Mouse (Mus musculus): ENCODE measurements around the gene Ctu2. TPM values are rescaled to one million over a fixed set of nuclear protein-coding genes. Genes with fewer than 3 reads are reported as not detected.

The Ctu2 gene
- polyA plus RNA-seq, 1 experiment from 2014 or later: 39.0 TPM

- ATAC-seq (replicated peaks; ENCODE audit: insufficient number of reproducible peaks, low FRiP score, low TSS enrichment): no peak
- H3K36me3 ChIP-seq (ENCODE audit: control insufficient read depth, insufficient read depth, low read length): peaks cover 16% of the 10 kb centered on the region
- H3K9ac ChIP-seq (ENCODE audit: low read depth, low read length): no peak overlapping the region
- no peak overlapping the region; the same call in 1 of the 2 replicates for H3K27ac ChIP-seq (ENCODE audit: low read depth, low read length)
- peaks cover 32% of the 10 kb centered on the region for H3K4me1 ChIP-seq (ENCODE audit: control insufficient read depth, insufficient read depth, low read length)
- no peak overlapping the region for H3K4me3 ChIP-seq (ENCODE audit: low read depth, low read length)
- WGBS (ENCODE audit: insufficient replicate concordance): 54% methylated on average over 7 of the region's 7 CpGs
- H3K27me3 ChIP-seq (ENCODE audit: control insufficient read depth, insufficient read depth, low read length): peaks cover 16% of the 10 kb centered on the region
- H3K4me2 ChIP-seq: no peak overlapping the region
- H3K9me3 ChIP-seq (replicated peaks; ENCODE audit: control insufficient read depth, low read length): no peaks in the 10 kb centered on the region
Observed at GRCm38 (mm10) chr8:122464985-122465384, 11.0 kb upstream of the Ctu2 start.

- peaks cover 14% of the 10 kb centered on the region for H3K4me1 ChIP-seq (ENCODE audit: control insufficient read depth, insufficient read depth, low read length)
- no peak for ATAC-seq (replicated peaks; ENCODE audit: insufficient number of reproducible peaks, low FRiP score, low TSS enrichment)
- H3K27me3 ChIP-seq (ENCODE audit: control insufficient read depth, insufficient read depth, low read length): no peaks in the 10 kb centered on the region
- no peaks in the 10 kb centered on the region for H3K9me3 ChIP-seq (replicated peaks; ENCODE audit: control insufficient read depth, low read length)
- H3K9ac ChIP-seq (ENCODE audit: low read depth, low read length): no peak overlapping the region
- H3K27ac ChIP-seq (ENCODE audit: low read depth, low read length): no peak overlapping the region
- no peak overlapping the region for H3K4me3 ChIP-seq (ENCODE audit: low read depth, low read length)
- peaks cover 16% of the 10 kb centered on the region for H3K36me3 ChIP-seq (ENCODE audit: control insufficient read depth, insufficient read depth, low read length)
- WGBS (ENCODE audit: insufficient replicate concordance): 88% methylated on average over 13 of the region's 13 CpGs
- H3K4me2 ChIP-seq: no peak overlapping the region
Observed at GRCm38 (mm10) chr8:122467816-122468215, 8.1 kb upstream of the Ctu2 start.

- 70% methylated on average over 6 of the region's 6 CpGs for WGBS (ENCODE audit: insufficient replicate concordance)
- no peak overlapping the region for H3K27ac ChIP-seq (ENCODE audit: low read depth, low read length)
- no peak overlapping the region for H3K4me3 ChIP-seq (ENCODE audit: low read depth, low read length)
- H3K36me3 ChIP-seq (ENCODE audit: control insufficient read depth, insufficient read depth, low read length): peaks cover 19% of the 10 kb centered on the region
- H3K4me2 ChIP-seq: no peak overlapping the region
- H3K27me3 ChIP-seq (ENCODE audit: control insufficient read depth, insufficient read depth, low read length): no peaks in the 10 kb centered on the region
- H3K9me3 ChIP-seq (replicated peaks; ENCODE audit: control insufficient read depth, low read length): no peaks in the 10 kb centered on the region
- H3K9ac ChIP-seq (ENCODE audit: low read depth, low read length): no peak overlapping the region
- no peak for ATAC-seq (replicated peaks; ENCODE audit: insufficient number of reproducible peaks, low FRiP score, low TSS enrichment)
- no peaks in the 10 kb centered on the region; the same call in 1 of the 2 replicates for H3K4me1 ChIP-seq (ENCODE audit: control insufficient read depth, insufficient read depth, low read length)
Observed at GRCm38 (mm10) chr8:122469407-122469806, 6.5 kb upstream of the Ctu2 start.

- H3K9ac ChIP-seq (ENCODE audit: low read depth, low read length): no peak overlapping the region
- 89% methylated on average over 10 of the region's 10 CpGs for WGBS (ENCODE audit: insufficient replicate concordance)
- H3K27ac ChIP-seq (ENCODE audit: low read depth, low read length): no peak overlapping the region
- no peak for ATAC-seq (replicated peaks; ENCODE audit: insufficient number of reproducible peaks, low FRiP score, low TSS enrichment)
- H3K36me3 ChIP-seq (ENCODE audit: control insufficient read depth, insufficient read depth, low read length): peaks cover 19% of the 10 kb centered on the region
- peaks cover 3% of the 10 kb centered on the region for H3K4me1 ChIP-seq (ENCODE audit: control insufficient read depth, insufficient read depth, low read length)
- no peaks in the 10 kb centered on the region for H3K27me3 ChIP-seq (ENCODE audit: control insufficient read depth, insufficient read depth, low read length)
- no peaks in the 10 kb centered on the region for H3K9me3 ChIP-seq (replicated peaks; ENCODE audit: control insufficient read depth, low read length)
- H3K4me3 ChIP-seq (ENCODE audit: low read depth, low read length): no peak overlapping the region
- H3K4me2 ChIP-seq: no peak overlapping the region
Observed at GRCm38 (mm10) chr8:122469965-122470364, 6.0 kb upstream of the Ctu2 start.

- Histone ChIP-seq H3K27me3 (ENCODE audit: control insufficient read depth, insufficient read depth, low read length) (no peaks in the 10 kb centered on the region), H3K36me3 (ENCODE audit: control insufficient read depth, insufficient read depth, low read length) (peaks cover 19% of the 10 kb centered on the region), H3K9me3 (replicated peaks; ENCODE audit: control insufficient read depth, low read length) (no peaks in the 10 kb centered on the region), H3K4me2 (no peak overlapping the region), H3K27ac (ENCODE audit: low read depth, low read length) (no peak overlapping the region), H3K4me1 (ENCODE audit: control insufficient read depth, insufficient read depth, low read length) (peaks cover 5% of the 10 kb centered on the region), H3K4me3 (ENCODE audit: low read depth, low read length) (no peak overlapping the region), H3K9ac (ENCODE audit: low read depth, low read length) (no peak overlapping the region)
- WGBS (ENCODE audit: insufficient replicate concordance): 74% methylated on average over 5 of the region's 5 CpGs
- no peak for ATAC-seq (replicated peaks; ENCODE audit: insufficient number of reproducible peaks, low FRiP score, low TSS enrichment)
Observed at GRCm38 (mm10) chr8:122470691-122471090, 5.3 kb upstream of the Ctu2 start.

GRCm38 (mm10) chr8:122473911-122474421, 2.0 kb upstream of the Ctu2 start:
- Histone ChIP-seq H3K4me3 (ENCODE audit: low read depth, low read length) (no peak overlapping the region), H3K36me3 (ENCODE audit: control insufficient read depth, insufficient read depth, low read length) (peaks cover 6% of the 10 kb centered on the region)
- 85% methylated on average over 8 of the region's 8 CpGs for WGBS (ENCODE audit: insufficient replicate concordance)

GRCm38 (mm10) chr8:122474951-122475560, 887 bp upstream of the Ctu2 start:
- peak overlapping the region; percentile 93 for H3K9ac ChIP-seq (ENCODE audit: low read depth, low read length)
- H3K4me2 ChIP-seq: peak overlapping the region; percentile 95
- peaks cover 6% of the 10 kb centered on the region; the same call in 1 of the 2 replicates for H3K36me3 ChIP-seq (ENCODE audit: control insufficient read depth, insufficient read depth, low read length)
- peaks cover 12% of the 10 kb centered on the region for H3K4me1 ChIP-seq (ENCODE audit: control insufficient read depth, insufficient read depth, low read length)
- H3K9me3 ChIP-seq (replicated peaks; ENCODE audit: control insufficient read depth, low read length): no peaks in the 10 kb centered on the region
- peak overlapping the region; percentile 84 for H3K27ac ChIP-seq (ENCODE audit: low read depth, low read length)
- WGBS (ENCODE audit: insufficient replicate concordance): 7% methylated on average over 16 of the region's 16 CpGs
- no peak; the same call in 1 of the 2 replicates for ATAC-seq (replicated peaks; ENCODE audit: insufficient number of reproducible peaks, low FRiP score, low TSS enrichment)
- no peaks in the 10 kb centered on the region for H3K27me3 ChIP-seq (ENCODE audit: control insufficient read depth, insufficient read depth, low read length)
- peak overlapping the region; percentile 100 for H3K4me3 ChIP-seq (ENCODE audit: low read depth, low read length)

More at GRCm38 (mm10) chr8:122473911-122474421, 2.0 kb upstream of the Ctu2 start:
- Histone ChIP-seq H3K4me1 (ENCODE audit: control insufficient read depth, insufficient read depth, low read length) (peaks cover 12% of the 10 kb centered on the region), H3K4me2 (no peak overlapping the region), H3K27me3 (ENCODE audit: control insufficient read depth, insufficient read depth, low read length) (no peaks in the 10 kb centered on the region), H3K9me3 (replicated peaks; ENCODE audit: control insufficient read depth, low read length) (no peaks in the 10 kb centered on the region), H3K27ac (ENCODE audit: low read depth, low read length) (no peak overlapping the region), H3K9ac (ENCODE audit: low read depth, low read length) (no peak overlapping the region)
- no peak for ATAC-seq (replicated peaks; ENCODE audit: insufficient number of reproducible peaks, low FRiP score, low TSS enrichment)

- H3K4me3 ChIP-seq (ENCODE audit: low read depth, low read length): no peak overlapping the region
- no peak overlapping the region for H3K27ac ChIP-seq (ENCODE audit: low read depth, low read length)
- ATAC-seq (replicated peaks; ENCODE audit: insufficient number of reproducible peaks, low FRiP score, low TSS enrichment): no peak
- no peak overlapping the region for H3K9ac ChIP-seq (ENCODE audit: low read depth, low read length)
- WGBS (ENCODE audit: insufficient replicate concordance): 98% methylated on average over 8 of the region's 8 CpGs
- H3K27me3 ChIP-seq (ENCODE audit: control insufficient read depth, insufficient read depth, low read length): no peaks in the 10 kb centered on the region
- no peaks in the 10 kb centered on the region for H3K9me3 ChIP-seq (replicated peaks; ENCODE audit: control insufficient read depth, low read length)
- H3K4me1 ChIP-seq (ENCODE audit: control insufficient read depth, insufficient read depth, low read length): no peaks in the 10 kb centered on the region
- no peak overlapping the region for H3K4me2 ChIP-seq
- peaks cover 62% of the 10 kb centered on the region for H3K36me3 ChIP-seq (ENCODE audit: control insufficient read depth, insufficient read depth, low read length)
Observed at GRCm38 (mm10) chr8:122482448-122482847, 6.5 kb downstream of the Ctu2 start.

- H3K4me3 ChIP-seq (ENCODE audit: low read depth, low read length): no peak overlapping the region
- WGBS (ENCODE audit: insufficient replicate concordance): 95% methylated on average over 7 of the region's 7 CpGs
- no peak for ATAC-seq (replicated peaks; ENCODE audit: insufficient number of reproducible peaks, low FRiP score, low TSS enrichment)
- no peaks in the 10 kb centered on the region for H3K27me3 ChIP-seq (ENCODE audit: control insufficient read depth, insufficient read depth, low read length)
- H3K9me3 ChIP-seq (replicated peaks; ENCODE audit: control insufficient read depth, low read length): no peaks in the 10 kb centered on the region
- H3K4me1 ChIP-seq (ENCODE audit: control insufficient read depth, insufficient read depth, low read length): no peaks in the 10 kb centered on the region
- peaks cover 60% of the 10 kb centered on the region for H3K36me3 ChIP-seq (ENCODE audit: control insufficient read depth, insufficient read depth, low read length)
- no peak overlapping the region for H3K9ac ChIP-seq (ENCODE audit: low read depth, low read length)
- no peak overlapping the region for H3K27ac ChIP-seq (ENCODE audit: low read depth, low read length)
- no peak overlapping the region for H3K4me2 ChIP-seq
Observed at GRCm38 (mm10) chr8:122483877-122484276, 7.9 kb downstream of the Ctu2 start.

Measured in heart, embryonic 11.5 days (tissue).